Mouse (Mus musculus) layer of hippocampus, adult 8-10 months (tissue): ENCODE measurements around the gene Snai1. TPM values are rescaled to one million over a fixed set of nuclear protein-coding genes. Genes with fewer than 3 reads are reported as not detected.

Experiments
- DNase-seq, 2 experiments: peaks; one replicate each; pipeline ENCODE4 v3.0.0; 2022; ENCODE audit warnings: low spot score in 2 of 2
- total RNA-seq, 4 experiments: library from RNA; stranded (reverse); gene quantifications; 2 replicates each; pipeline ENCODE4 v1.2.4; 2022

Snai1 gene
- total RNA-seq, 4 experiments from 2014 or later = 0.28 to 1.1 (median 0.53) TPM

DNA sequence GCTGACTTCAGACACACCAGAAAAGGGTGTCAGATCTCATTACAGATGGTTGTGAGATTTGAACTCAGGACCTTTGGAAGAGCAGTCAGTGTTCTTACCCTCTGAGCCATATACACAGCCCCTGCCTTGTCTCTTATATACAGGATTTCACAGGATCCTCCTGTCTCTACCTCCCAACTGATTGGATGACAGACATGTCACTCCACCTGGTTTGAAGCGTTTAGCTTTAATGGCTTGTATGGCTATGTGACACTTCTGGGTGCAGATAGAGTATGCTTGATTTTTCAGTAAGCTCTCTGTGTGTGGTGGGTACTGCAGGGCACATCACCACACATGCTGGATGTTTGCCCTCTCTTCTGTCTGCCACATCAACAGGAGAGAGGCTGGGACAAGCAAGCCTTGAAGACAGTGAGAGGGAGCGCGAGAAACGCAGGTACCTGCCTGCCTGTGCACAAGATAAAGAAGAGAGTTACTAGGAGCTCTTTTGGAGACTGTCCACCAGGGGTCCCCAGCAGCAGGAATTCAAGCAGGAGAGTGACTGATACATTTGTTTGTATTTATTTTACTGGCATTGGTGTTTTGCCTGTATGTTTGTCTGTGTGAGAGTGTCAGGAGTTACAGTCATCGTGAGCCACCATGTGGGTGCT lies 18.3 kb upstream of the Snai1 start:
- no peak for DNase-seq

DNA sequence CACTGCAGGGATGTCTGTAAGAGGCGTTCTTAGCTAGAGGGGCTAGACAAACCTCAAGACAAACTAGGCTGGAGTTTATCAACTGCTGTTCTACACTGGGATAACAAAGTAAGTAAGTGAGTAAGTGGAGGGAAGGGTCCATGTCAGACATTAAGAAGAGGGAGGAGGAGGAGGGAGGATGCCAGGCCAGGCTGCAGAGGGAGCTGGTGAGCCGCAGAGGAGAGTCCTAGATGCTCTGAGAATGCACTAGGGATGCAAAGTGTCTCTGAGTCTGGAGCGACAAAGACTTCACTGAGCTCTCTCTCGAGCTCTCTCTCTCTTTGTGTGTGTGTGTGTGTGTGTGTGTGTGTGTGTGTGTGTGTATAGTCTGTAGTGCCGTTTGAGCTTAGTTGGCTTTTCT lies 9.7 kb upstream of the Snai1 start:
- DNase-seq = peak in 1 of 2 experiments; percentile 38

DNA sequence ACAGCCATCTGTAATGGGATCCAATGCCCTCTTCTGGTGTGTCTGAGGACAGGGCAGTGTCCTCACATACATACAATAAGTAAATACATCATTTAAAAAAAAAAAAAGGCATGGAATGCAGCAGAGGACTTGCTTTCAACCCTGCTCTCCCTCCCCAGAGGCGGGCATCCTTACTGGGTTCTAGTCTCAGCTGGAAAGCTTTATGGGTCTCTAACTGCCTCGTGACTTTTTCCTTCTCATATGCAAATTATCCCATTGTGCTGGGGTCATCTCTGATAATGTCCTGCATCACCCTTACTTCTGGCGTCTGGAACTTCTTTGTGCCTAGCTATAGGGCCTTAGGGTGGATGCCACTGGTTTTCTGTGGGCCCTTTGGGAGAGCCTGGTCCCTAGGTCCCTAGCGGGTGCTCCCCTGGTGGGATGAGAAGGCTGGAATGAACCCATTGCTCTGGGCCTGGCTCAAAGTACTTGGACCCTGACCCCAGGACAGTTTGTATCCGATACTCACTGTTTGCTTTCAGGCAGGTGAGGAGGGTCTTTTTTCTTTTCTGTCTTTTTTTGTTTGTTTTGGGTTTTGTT lies 8.0 kb upstream of the Snai1 start:
- DNase-seq = no peak

DNA sequence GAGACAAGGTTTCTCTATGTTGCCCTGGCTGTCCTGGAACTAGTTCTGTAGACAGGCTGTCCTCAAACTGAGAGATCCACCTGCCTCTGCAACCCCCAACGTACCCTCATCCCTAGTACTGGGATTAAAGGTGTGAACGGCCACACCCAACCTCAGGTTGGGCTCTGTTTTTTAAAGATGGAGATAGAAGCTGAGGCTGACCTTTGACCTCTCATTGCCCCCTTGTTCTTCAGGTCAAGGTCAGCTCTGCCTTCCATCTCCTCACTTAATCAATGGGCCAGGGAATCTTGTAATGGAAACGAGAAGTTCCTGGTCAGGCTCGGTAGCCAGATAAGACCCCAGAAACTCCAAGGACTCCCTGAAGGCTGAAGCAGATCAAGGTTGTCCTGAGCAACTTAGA lies 7.5 kb upstream of the Snai1 start:
- DNase-seq = no peak

DNA sequence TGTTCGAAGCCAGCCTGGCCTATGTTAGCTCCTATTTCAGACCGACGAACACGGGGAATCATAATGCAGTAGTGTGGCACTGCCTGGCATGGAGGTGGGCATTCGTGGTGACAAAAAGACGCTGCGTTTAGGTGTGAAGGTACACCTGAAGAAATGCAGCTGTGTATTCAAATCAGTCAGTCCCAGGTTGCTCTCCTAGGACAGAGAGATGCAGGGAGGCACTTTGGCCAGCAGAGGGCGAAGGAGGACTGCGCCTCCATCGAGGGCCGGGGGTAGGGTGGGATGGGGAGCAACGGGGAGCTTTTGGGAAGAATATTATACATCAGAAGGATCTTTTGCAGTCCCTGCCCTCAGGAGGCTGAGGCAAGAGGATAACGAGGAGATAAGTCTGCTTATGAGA lies 5.9 kb upstream of the Snai1 start:
- no peak for DNase-seq

DNA sequence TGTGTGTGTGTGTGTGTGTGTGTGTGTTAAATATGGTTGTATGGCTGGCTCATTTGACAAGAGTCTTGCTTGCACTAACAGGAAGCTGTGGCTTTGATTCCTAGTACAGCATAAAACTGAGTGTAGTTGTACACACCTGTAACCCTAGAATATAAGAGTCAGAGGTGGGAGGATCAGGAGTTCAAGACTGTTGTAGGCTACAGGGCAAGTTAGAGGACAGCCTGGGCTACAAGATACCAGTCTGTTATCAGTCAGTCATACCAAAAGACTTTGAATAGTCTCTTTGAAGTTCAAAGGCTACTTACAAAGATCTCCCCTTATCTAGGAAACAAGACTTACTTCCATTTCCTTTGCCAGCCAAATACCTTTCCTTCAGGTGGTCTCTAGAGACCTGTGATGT lies 4.1 kb upstream of the Snai1 start:
- no peak for DNase-seq

DNA sequence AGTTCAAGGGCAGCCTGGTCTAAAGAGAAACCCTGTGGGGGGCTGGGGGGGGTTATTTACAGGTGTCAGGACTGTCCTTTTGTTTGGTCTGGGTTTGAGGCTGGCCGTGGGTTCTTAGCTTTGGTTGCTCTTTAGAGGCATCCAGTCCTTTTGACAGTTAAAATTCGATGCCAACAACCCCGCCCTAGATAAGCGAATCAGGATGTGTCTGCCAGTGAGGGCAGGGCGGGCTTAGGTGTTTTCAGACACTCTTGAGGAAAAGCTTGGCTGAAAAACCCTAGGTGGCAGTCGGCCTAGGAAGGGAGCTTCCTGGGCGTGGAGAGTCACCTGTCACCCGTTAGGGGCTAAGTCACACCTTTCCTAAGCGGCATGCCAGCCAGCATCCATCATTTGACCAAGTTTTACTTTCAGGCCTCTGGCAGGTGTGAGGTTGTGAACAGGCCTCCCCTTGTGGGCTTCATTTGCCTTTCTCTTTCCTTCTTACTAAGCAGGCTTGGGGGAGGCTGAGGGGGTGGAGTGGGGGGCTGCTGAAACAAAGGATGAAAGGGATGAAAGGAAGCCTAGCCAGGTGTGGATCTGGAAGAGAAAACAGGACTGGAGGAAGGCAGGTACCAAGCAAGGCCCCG lies 1.6 kb upstream of the Snai1 start:
- DNase-seq = no peak

DNA sequence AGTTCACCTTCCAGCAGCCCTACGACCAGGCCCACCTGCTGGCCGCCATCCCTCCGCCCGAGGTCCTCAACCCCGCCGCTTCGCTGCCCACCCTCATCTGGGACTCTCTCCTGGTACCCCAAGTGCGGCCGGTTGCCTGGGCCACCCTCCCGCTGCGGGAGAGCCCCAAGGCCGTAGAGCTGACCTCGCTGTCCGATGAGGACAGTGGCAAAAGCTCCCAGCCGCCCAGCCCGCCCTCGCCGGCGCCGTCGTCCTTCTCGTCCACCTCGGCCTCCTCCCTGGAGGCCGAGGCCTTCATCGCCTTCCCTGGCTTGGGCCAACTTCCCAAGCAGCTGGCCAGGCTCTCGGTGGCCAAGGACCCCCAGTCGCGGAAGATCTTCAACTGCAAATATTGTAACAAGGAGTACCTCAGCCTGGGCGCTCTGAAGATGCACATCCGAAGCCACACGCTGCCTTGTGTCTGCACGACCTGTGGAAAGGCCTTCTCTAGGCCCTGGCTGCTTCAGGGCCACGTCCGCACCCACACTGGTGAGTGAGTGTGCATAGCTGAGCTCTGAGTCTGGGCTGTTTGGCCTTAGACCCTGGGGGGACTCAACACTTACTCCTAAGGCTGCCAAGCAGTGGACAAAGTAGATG lies 794 bp downstream of the Snai1 start:
- no peak for DNase-seq

DNA sequence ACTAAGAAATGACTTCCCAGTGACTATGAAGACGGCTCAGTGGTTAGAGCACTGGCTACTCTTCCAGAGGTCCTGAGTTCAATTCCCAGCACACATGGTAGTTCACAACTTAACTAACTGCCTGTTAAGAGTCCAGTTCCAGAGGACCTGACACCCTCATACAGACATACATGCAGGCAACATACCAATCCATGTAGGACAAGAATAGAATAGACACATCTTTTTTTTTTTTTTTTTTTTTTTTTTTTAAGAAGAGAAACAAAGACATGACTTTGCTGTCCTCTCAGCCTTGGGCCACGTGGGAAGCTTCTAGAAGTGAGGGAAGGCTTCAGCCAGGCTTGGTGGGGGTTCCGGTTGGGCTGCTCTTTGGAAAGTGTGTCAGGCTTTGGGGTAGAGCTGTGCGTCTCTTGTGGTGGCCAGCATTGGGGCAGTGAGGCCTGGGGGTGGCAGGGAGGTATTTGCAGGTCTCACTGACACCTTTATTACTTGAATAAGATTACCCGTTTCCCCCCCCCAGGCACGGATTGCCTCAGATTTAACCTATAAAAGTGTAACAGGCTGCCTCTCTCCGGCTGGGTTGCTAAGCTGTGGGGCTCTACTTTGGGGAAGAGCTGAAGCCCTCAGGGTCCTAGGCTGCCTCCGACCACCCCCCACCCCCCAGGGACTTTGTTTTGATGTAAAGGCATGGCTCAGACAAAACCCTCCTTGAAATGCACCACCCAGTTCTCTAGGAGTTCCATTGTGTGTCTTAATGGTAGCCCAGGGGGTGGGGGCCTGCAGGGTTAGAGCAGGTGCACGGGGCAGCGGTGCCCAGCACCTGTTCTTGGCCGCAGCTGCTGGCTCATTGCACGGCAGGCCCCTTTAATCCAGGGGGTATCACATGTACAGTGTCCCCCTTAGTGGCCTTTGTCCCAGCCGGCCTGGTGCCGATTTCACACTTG lies 1.8 kb downstream of the Snai1 start:
- no peak for DNase-seq

DNA sequence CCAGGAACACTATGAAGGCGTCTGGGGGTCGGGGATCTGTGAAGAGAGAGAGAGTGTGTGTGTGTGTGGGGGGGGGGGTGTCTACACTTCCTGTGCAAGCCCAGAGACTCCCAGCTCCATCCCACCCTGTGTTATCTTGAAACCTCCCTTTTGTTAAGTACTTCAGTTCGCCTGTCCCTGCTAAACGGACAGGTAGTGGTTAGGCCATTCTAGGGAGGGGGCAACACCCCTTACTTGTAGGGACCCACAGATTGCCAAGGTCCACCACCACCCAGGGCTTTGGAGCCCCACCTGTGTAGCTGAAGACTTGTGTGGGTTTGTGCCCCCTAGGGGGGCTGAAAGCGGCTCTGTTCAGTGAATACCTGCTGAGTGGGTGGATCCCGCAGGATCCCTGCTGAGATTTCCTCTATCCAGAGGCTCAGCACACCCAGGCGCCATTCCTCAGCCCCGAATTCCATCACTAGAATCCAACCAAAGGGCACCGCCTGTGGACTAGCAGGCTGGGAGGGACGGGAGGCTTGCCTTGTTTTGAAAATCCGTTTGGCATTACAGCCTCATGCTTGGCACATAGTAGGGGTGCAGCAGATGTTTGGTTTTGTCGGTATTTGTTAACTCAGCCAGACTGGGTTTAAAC lies 2.6 kb downstream of the Snai1 start:
- no peak for DNase-seq

DNA sequence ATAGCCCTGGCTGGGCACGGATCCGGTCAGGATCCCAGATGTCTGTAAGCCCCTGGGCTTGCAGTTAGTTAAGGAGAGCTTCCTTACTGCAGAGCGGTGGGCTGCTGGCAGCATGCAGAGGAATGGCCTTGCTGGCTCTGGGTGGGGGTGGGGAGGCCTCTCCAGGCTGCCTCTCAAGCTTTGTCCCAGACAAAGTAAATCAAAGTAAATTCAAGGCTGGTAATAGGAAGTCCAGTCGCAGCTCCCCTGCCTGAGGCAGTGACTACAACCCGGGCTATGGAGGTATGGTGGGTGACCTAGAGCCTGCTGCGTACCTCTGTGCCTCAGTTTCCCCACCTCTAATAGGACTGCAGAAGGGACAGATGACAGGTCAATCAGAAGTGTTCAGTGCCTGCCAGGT lies 3.3 kb downstream of the Snai1 start:
- DNase-seq = no peak

DNA sequence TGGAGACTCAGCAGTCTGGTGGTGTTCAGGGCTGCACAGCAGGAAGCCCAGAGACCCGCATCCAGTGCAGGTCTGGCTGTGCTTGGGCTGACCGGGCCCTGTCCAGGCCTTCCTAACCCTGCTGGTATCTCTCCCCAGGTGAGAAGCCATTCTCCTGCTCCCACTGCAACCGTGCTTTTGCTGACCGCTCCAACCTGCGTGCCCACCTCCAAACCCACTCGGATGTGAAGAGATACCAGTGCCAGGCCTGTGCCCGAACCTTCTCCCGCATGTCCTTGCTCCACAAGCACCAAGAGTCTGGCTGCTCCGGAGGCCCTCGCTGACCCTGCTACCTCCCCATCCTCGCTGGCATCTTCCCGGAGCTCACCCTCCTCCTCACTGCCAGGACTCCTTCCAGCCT lies 3.8 kb downstream of the Snai1 start:
- no peak for DNase-seq

DNA sequence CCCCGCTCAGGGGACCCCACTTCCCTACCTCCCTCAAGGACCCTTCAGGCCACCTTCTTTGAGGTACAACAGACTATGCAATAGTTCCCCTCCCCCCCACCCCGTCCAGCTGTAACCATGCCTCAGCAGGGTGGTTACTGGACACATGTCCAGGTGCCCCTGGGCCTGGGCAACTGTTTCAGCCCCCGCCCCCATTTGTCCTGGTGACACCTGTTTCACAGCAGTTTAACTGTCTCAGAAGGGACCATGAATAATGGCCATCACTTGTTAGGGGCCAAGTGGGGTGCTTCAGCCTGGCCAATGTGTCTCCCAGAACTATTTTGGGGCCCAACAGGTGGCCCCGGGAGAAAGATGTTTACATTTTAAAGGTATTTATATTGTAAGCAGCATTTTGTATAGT lies 4.4 kb downstream of the Snai1 start:
- DNase-seq = no peak

DNA sequence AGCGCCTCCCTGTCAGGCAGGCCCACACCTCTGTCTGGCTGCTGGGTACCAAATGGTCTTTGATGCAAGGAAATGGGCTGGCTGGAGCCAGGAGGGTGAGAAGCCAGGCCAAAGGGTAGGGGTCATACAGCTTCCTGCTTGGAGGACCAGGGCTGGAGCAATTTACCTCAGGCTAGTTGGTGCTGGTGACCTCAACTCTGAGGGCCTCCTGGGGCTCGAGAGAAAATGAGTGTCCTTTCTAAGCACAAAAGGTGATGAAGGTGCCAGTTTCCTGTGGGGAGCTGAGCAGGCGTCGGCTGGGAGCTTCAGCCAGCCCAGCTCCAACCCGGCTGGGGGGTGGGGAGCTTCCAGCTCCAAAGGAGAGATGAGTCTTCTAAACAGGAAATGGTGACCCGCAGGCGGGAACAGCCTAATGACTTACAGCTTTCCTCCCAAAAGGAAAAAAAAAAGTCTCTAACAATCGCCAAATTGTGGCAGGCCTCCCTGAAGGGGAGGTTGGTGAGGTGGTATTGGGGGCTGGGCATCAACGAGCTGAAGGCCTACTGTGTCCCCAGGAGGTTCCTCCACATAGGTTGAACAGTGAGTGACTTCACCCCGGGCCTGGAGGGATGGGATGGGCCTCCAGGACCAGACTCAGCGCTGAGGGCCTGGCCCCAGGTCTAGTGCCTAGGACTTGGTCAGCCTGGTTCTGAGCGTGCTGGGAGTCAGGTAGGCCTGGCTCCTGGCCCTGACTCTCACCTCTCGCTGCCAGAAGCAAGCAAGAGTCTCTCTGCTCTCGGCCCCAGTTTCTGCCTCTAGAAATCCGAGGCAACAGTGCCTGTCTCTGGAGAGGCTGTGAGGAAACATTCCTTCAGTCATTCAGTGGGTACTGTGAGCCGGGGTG lies 5.4 kb downstream of the Snai1 start:
- no peak for DNase-seq

DNA sequence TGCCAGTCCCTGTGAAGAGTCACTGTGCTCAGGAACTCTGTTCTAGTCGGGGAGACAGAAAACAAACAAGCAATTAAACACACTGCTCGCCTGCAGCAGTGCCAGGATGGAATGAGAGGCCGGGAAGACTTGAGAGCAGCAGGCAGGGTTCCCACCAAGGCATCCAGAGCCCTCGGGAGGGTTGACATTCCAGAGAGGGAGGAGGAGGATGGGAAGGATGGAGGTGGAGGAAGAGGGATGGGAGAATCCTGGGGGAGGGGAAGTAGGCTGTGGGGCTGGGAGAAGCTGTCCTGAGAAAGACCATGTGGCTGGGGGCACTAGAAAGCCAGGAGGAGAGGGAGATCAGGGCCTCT lies 6.0 kb downstream of the Snai1 start:
- no peak for DNase-seq

DNA sequence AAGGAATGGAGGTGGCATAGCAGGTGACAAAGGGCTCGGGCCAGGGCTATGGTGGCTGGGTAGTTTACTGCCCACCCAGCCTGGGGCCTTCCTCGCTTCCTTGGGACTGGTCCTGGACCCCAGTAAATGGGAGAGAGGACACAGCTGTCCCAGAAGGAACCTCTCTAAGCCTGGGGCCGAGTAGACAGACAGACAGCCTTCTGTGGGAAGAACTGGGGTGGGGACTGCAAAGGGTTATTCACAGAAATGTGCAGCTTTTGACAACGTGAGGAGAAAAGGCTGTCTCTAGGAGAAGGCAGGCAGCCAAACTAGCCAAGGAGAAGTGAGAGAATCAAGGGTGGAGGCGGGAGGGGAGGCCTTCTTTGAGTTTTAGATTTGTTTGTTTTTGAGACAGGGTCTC lies 6.5 kb downstream of the Snai1 start:
- DNase-seq = no peak

DNA sequence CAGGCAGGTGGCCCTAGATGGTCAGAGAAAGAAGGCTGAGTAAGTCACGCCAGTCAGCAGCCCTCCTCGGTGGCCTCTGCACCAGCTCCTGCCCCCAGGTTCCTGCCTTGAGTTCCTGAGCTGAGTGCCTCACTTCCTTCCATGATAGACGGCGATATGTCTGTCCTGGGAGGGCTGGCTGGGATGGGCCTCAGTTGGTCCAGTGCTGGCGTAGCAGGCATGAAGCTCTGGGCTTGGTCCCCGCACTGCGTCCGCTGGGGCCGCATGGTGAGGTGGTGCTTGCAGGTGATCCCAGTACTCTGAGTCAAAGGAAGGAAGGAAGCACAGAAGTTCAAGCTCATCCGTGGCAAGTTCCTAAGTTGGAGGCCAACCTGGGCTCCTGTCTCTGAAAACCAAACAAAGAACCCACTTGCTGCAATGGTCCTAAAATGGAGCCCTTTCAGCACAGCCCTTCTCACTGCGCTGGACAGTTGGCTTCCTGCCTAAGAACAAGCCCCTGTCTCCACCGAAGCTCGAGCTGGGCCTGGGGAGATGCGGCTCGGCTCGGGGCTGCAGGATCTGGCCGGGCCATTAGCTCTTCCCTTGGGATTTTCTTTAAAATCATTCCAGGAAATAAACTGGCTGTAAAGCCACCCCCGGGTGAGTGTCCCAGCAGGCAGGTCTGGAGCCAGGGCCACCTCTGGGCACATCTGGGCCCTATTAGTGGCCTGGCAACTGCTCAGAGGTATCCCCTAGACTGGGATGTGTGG lies 8.6 kb downstream of the Snai1 start:
- DNase-seq = no peak

DNA sequence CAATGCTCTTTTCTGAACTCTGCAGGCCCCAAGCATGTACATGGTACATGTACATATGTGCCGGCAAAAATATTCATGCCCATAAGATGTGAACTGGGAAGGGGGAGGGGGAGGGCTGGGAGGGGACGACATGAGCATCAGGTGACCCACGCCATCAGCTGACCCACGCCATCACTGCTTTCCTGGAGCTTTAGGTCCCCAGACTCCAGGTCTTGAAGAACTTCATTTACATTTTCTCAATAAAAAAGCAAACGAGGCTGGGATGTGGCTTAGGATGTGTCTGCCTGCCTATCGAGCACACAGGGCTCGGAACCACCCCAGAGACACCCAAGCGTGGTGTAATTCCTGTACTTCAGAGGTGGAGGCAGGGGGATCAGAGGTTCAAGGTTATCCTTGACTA lies 9.4 kb downstream of the Snai1 start:
- DNase-seq = no peak

DNA sequence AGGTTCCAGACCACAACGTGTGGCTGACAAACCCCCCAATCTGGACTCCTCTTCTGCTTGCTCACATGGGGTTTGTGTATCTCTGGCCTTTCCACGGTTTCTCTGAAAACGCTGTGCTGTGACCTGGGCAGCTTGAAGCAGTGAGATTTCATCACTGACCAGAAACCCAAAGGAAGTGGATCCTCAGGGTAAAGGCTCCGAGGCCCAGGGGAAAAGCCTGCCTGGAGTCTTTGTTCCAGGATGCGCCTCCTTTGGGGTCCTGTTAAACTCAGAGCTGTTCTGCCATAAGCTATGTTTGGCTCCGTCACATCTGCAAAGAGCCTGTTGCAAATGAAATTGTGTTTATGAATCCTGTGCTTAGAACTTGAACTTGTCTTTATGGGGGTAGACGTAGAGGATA lies 11.0 kb downstream of the Snai1 start:
- no peak for DNase-seq
